Mouse (Mus musculus) gastrocnemius, postnatal 14 days (tissue): Measurements from ENCODE around the gene Gpr135. TPM values are rescaled to one million over a fixed set of nuclear protein-coding genes. Genes with fewer than 3 reads are reported as not detected.
"Not testable (repeated sequence)": the region's sequence is repeated elsewhere in the genome, so short reads cannot be mapped to it uniquely, and the experiment has no call there.

Source experiments
- DNase-seq: peaks from one replicate; pipeline ENCODE4 v3.0.0; 2021; ENCODE audit warnings: mixed read lengths
- intact Hi-C: fragments of 180-260 bp; cut with DNase I; formaldehyde crosslinking; loops from one replicate; pipeline ENCODE4 v1.15.1; 2025; ENCODE audit warnings: low total_unique reads
- total RNA-seq, 2 experiments: library from RNA; stranded (reverse); gene quantifications; 2 replicates each; pipeline ENCODE4 v1.2.3; 2021

Gene Gpr135
- total RNA-seq, 2 experiments from 2014 or later: 0.38 to 0.43 TPM

DNA sequence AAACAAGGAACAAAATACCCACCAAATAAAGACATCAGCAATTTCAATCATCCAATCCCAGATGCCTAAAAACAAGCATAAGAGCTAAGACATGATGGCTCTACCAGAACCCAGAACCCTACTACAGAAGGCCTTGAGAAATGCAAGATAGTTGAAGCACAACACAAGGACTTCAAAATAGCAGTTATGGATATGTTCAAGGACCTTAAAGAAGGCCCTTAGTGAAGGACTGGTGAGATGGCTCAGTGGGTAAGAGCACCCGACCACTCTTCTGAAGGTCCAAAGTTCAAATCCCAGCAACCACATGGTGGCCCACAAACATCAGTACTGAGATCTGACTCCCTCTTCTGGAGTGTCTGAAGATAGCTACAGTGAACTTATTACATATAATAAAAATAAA, 13.1 kb downstream of the Gpr135 start:
- intact Hi-C loops: no loop called here
- no peak for DNase-seq

DNA sequence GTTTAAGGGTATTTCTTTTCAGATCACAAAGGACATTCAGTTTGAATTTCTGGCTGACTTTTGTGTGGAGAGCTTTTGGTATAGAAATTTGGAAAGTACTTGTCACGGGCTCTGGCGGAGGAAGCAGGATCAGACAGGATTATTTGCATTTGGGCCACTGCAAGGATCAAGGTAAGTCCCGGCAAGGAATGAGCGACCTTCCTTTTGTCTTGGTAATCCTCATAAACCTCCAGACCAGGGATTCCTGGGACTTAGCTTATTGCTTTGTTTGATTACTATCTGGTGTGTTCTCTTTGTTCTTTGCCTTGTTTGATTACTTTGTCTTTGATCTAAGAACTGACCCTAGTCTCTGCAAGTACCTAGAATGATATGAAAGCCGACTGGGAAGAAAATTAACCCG, 17.1 kb downstream of the Gpr135 start:
- DNase-seq: no peak
- intact Hi-C loops: no loop called here

DNA sequence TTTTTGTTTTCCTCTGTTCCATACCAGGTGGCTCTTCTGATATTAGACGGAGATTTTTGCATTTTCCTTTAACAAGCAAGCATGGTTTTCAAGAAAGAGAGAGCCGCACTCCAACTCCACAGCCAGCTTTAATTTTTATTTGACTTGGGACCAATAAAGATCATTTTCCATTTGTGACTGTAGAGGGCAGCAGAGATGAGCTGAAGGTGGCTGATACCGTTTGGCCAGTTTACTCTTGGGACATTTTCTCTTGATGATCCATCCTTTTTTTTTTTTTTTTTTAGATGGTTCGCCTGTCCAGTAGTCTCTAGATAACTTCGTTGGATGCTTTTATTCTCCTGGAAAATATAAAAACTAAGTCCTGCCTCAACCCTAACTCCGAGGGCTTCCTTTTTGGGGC, 17.6 kb downstream of the Gpr135 start:
- no peak for DNase-seq

DNA sequence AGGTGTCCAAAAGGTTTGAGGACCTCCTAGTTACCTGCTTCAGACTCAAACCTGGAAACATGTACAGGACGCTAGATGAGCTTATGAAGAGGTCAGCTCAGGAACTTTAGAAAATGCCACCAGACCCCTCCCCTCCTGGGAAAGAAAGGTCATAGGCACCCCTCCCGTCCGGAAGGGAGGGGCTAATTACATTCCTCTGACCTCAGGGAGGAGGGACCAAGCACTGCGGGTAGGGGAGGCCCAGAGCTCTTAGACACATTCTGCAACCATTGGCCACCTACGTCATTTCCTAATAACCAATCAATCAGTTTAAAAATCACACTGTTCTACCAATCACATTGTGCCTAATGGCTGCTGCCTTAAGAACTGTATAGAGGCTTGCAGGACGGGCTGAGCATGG, 18.4 kb downstream of the Gpr135 start:
- no peak for DNase-seq
- intact Hi-C loops: no loop called here

More for the DNA sequence above, 17.6 kb downstream of the Gpr135 start:
- intact Hi-C loops: no loop called here

DNA sequence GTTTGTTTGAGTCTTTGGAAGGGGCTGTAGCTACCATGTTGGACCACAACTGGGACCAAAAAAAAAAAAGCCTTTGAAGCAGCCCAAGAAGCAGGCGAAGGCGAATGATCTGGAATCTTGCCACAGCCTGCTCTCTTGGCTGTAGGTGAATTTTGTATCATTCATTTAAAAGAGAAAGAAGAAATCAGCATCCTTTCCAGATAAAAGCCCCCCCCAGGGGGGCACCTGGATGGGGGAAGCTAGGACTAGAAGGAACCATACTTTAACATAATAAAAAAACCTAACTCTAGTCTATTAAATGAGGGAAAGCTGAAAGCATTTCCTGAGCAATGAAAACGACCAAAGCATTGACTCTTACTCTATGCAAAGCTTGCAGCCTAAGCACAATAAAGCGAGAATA, 20.1 kb downstream of the Gpr135 start:
- no peak for DNase-seq
- intact Hi-C loops: no loop called here

DNA sequence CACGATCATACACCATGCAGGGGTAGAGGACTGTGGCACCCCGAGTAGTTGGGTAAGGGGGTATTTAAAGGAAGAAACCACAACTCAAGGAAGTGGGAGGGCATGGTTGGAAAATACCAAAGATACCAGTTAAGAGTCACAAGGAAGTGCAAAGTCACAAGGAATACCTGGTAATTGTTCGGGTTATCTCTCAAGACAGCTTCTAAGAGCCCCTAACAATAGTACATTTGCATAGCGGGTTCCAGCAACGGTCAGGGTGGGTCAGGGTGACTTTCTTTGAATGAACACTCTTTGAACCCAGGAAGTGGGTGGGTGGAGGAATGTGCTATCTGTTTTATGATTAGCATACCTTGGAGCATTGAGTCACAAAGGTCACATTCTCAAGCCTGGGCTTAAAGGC, 20.8 kb downstream of the Gpr135 start:
- intact Hi-C loops, DNase-seq: not testable (repeated sequence)

DNA sequence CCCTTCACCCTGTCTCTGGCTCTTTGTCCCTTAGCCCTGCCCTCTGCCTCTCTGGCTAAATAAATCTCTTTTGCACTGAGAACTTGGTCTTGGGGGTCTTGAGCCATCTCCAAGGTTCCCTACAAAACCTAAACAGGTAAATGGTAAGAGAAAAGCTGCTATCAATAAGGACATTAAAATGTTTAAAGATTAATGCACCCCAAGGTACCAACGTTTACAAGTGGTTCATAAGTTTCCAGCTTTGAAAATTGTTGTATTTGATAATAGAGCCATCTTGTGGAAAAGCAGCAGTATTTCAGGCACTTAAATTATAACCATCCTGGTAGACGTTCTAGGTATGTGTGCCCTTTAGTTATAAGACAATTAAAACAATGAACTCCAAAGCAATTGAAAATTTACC, 23.4 kb downstream of the Gpr135 start:
- no peak for DNase-seq
- intact Hi-C loops: loop anchor here (2.0 kb wide), 1 partner anchor 279 kb away; no protein-coding TSS in a partner anchor

DNA sequence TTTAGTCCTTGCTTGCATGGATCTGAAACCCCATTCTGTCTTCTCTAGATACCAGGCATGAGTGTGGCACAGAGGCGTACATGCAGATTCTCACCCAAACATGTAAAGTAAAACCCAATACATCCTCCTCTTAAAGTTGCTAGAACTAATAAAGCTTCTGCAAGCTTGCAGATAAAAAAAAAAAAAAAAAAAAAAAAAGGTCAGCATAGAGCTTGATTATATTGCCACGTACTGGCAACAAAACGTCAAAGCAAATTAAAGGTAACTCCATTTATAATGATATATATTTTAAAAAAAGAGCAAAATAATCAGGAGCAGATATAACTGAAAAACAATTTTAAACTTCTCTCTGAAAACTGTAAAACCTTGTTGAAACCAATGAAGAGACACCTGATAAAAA, 29.7 kb downstream of the Gpr135 start:
- no peak for DNase-seq
- intact Hi-C loops: no loop called here

DNA sequence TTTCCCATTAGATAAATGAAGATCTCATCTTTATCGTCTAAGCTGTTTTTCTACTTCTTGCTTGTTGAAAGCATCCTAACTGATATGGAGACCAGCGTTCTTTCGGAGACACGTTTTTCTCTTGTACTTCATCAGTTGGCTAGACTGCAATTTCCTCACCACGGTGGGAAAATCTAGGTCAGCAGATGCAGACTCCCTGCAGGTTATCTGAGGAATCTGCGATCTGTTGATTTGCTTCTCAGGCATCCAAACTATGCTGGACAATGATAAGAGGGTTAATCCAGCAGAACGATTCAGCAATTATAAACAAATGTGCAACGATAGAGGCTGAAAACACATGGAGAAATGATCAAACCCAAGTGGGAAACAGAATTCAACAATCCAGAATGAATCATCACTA, 31.4 kb downstream of the Gpr135 start:
- intact Hi-C loops: no loop called here
- DNase-seq: no peak

DNA sequence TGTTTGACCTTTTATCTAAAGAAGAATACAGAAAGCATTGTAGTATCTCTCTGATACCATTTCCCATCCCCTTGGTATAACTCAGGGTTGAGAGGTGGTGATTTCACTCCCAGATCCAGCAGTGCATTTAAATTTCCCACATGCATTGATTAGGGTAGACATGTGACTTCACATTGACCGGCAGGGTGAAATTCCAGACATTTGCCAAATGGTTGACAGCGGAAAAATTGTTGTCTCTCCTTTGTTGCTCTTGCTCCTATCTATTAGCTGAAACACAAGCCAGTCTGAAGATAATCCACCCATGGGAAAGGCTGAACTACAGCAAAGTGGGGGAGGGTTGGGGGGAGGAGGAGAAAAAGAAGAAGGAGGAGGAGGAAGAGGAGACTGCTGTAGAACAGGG, 32.1 kb downstream of the Gpr135 start:
- intact Hi-C loops: no loop called here
- DNase-seq: no peak

DNA sequence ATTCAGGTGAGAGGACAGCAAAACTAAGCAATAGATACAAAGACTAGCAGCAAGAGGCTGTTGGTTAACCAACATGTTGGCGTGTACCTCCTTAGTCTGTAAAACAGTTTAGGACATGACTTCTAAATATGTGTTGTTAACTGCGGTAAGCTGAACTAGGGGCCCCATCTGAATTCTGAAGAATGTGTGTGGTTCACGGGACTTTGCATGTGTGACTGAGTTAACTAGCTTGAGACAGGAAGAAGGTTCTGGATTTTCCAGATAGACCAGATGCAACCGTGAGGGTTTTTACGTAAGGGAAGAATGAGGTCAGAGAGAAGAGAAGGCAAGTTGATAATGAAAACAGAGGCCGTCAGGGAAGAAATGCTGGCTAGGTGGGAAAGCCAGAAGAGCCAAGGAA, 33.9 kb downstream of the Gpr135 start:
- no peak for DNase-seq
- intact Hi-C loops: no loop called here

DNA sequence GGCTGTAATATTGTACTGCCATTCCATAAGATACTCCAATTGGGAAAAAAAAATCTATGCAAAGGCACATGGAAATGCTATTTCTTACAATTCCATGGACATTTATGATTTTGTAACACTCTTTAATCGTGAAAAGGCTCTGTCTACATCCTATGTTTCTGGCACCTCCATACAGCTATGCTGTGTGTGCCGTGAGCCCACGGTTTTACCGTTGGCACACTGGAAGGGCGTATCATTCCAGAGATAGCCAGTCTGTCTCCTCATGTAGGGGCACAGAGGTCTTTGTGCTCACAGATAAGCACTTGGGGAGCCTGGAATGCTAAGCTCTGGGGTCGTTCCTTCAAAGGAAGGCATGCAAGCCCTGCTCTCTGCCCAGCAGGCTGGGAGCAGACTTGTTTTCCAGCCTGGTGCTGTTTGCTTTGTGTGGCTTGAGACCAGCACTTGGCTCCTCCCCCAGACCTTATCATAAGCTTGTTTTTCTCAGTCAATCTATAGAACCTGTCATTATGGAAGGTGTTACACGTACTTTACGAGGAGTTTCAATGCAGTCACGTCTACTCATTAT, 34.7 kb downstream of the Gpr135 start:
- no peak for DNase-seq
- intact Hi-C loops: no loop called here

DNA sequence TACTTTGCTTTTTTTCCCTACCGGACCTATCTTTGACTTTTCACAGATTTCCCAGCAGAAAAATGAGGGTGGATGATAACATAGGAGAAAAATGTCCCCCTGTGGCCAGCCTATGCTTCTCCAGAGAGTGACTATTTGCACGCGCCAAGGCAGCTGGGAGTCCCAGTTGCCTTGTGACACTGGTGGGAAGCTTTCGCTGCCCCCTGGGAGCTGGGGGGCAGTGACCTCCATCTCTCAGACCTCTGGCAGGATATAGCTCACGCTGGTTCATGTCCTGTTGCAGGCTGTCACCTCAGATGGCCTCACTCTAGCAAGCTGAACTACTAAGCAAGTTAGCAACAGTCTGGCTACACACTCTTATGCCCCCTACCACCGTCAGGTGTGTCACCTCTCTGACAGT, 39.1 kb downstream of the Gpr135 start:
- intact Hi-C loops: no loop called here
- DNase-seq: peak; percentile 53

DNA sequence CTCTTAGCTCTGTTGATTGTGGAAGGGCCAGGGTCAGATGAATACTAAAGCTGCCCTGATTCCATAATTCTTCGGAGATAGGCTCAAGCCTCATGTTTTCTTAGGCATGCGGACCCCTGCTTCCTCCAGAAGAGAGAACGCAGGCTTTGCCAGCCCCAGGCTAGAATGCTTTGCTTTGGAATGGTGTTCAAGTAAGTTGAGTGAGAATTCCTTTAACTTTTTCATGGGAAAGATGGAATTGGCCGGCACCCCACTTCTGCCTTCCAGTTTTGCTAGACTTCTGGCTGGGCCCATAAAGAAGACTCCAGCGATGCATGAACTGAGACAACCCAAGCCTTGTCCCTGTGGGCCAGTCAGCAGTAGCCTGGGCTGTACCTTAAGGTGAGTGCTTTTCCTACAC, 39.8 kb downstream of the Gpr135 start:
- peak; percentile 39 for DNase-seq
- intact Hi-C loops: no loop called here

DNA sequence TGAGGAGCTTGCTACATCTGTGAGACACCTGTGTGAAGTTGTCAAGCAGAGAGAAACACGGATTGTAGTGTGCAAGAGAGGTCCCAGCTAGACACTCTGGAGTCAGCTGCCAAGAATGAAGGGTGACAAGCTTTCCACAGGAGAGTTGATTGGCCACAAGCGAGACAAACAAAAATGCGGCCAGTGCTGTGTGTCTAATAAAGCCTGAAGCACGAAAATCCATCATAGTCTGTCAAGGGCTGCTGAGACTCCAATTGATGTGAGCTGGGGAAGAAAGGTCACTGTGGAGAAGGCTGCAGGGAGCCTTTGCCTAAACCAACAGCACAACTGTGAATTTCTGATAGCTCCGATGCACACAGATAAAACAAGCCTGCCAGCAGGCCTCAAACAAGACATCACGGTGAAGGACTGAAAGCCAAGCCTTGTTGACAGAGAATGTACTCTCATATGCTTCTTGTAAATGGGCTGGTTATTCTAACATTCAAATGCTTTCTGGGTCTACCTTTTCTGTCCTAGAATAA, 45.6 kb downstream of the Gpr135 start:
- DNase-seq: no peak
- intact Hi-C loops: no loop called here

DNA sequence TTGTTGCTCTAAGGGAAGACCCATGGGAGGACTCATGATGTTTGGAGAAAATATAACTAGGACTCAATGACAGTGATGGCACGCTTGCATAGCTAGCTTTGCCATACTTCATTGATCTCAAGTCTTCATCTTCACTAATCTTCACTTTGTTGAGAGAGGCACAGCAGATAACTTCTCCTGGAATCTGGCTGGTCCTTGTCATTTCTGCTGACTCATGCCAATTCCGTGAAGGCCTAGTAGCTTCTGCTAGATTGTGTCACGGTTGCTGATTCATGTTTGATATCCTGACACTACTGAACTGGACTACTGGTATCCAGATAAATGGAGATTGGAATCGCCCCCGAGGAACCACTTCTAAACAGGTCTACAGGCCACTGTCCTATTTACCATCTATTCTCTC, 47.4 kb downstream of the Gpr135 start:
- intact Hi-C loops: no loop called here
- no peak for DNase-seq

DNA sequence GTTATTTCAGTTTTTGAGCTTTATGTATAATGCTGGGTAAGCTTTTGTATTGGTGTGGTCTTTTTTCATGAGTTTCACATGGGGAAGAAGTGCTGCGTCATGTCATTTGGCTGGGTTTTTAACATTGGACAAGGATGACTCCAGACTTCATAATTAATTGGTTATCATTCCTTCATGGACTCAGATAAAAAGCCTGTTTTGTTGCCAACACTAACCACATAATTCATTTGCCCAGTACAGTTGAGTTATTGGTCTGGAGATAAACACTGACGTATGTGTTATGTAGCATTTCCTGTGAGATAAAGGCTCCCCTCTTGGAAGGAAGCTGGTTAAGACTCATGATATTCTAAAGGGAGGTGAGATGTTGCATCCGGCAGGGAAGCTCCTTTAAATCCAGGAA, 48.1 kb downstream of the Gpr135 start:
- intact Hi-C loops: no loop called here
- no peak for DNase-seq

DNA sequence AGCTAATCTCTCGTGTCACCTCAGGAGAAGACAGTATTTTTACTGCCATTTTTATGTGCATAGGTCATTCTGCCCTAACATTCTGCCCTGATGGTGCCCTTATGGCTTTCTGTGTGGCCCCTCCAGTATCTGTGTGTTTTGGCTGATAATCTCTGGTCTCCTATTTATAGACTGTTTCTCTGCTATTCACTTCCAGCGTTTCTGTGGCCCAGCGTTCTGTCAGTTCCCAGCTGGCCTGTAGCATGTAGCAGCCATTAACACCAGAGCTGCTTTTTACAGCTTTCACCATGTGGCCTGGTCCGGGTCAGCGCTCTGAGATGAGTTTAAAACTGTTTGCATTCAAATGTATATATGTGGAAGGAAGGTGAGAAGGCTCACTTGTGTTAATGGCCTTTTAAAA, 49.4 kb downstream of the Gpr135 start:
- intact Hi-C loops: no loop called here
- no peak for DNase-seq

DNA sequence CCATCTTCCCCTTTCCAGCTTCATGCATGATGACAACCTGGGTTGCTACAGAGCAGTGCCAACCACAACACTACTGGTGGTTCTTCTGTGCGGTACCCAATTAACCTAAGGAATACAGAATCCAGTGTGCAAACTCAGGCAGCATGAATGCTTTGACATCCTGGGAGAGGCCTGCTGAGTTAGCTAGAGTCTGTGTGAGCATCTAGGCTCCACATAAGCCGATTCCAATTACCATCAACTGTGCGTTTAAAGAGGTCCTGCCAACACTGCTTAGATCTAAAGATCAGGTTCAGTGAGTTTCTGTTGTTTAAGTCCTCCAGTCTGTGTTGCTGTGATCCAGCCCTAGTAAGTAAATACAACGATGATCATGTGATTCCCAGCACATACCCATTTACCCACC, 50.6 kb downstream of the Gpr135 start:
- intact Hi-C loops: no loop called here
- no peak for DNase-seq
